12 mouse cellular contexts compared by ENCODE assay signal in the genomic region with DNA sequence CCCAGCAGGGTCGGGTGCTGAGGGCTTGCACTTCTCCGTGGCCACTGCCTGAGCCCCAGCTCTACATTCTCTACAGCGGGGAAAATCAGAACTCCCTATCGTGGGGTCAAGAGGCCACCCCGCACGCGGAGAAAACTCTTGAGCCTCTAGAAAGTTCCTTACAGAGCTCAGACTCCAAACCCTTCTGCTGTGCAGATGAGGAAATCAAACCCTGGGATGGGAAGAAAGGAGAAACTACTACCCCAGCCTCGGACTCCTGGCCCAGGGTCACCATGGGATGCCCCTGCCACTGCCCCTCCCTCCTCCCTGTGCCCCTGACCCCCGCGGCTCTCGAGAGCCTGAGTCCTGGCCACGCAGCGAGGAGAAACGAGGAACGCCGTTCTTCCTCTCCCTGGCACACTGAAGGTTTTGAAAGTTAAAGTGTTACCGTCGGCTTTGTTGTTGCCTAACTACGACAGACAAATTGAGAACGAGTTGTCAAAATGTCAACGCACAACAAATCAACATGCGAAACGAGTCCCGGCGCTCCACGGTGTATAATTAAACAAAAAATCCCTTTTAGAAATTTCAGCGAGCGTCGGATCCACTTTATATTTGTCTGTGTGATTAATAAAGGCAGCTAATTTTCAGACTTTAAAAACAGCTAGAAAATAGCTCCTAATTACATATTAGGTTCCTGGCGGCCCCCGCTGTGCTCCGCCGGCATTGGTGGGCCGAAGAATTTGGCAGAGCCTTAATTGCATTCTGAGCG. TPM values are rescaled to one million over a fixed set of nuclear protein-coding genes. Genes with fewer than 3 reads are reported as not detected.
A peak's percentile ranks its signal among the peaks of the same experiment; 100 is the strongest.
DNase-seq lines count a peak whose midpoint lies in the region; ATAC-seq and TF ChIP-seq lines count a peak whose summit lies in the region.
"Had no signal": no experiment of that assay in that cellular context is flagged by ENCODE, and none has a peak within 500 bp of the region (broad histone marks: within the 10 kb centered on the region; RNA-seq: fewer than 3 reads in every experiment).

No protein-coding gene starts in this region.

- no peak for TF ChIP-seq CTCF in kidney, adult 2 months (conservative IDR thresholded peaks at IDR 0.05; ENCODE audit: insufficient read depth, insufficient read length, low read depth, low read length)
- TF ChIP-seq CTCF in brain, embryonic 14.5 days (IDR thresholded peaks at IDR 0.05; ENCODE audit: borderline replicate concordance, extremely low read depth, insufficient read depth, insufficient read length), result no peak
- TF ChIP-seq CTCF in forebrain, postnatal 0 days (IDR thresholded peaks at IDR 0.05; ENCODE audit: low read depth), result no peak

- H3K27ac ChIP-seq in kidney, adult 2 months (ENCODE audit: insufficient read depth, low read depth, low read length), result no peak overlapping the region
- H3K27ac ChIP-seq in forebrain, postnatal 0 days (ENCODE audit: low read depth, low read length), result peak overlapping the region; percentile 69; the same call in 1 of the 2 replicates
- H3K27ac ChIP-seq in limb, embryonic 13.5 days, result no peak overlapping the region
- H3K27ac ChIP-seq: embryonic facial prominence, embryonic 12.5 days; heart, embryonic 15.5 days; liver, embryonic 12.5 days had no signal

- H3K9ac ChIP-seq in forebrain, postnatal 0 days, result no peak overlapping the region
- no peak overlapping the region; the same call in 1 of the 2 replicates for H3K9ac ChIP-seq in limb, embryonic 13.5 days
- H3K9ac ChIP-seq: embryonic facial prominence, embryonic 12.5 days; heart, embryonic 15.5 days; liver, embryonic 12.5 days had no signal

- H3K4me1 ChIP-seq in kidney, adult 2 months (ENCODE audit: control insufficient read depth, insufficient read depth, low read length), result no peaks in the 10 kb centered on the region
- H3K4me1 ChIP-seq in forebrain, postnatal 0 days (ENCODE audit: insufficient read depth), result peaks cover 9% of the 10 kb centered on the region
- peaks cover 14% of the 10 kb centered on the region for H3K4me1 ChIP-seq in limb, embryonic 13.5 days
- H3K4me1 ChIP-seq: heart, embryonic 15.5 days; liver, embryonic 12.5 days had no signal

- DNase-seq in kidney, adult 2 months, result peak; percentile 60
- DNase-seq in kidney, postnatal 10 days, result no peak
- peak; percentile 90 for DNase-seq in brain, embryonic 14.5 days (ENCODE audit: low read depth)
- DNase-seq in forebrain, postnatal 0 days, result peak; percentile 83
- no peak for DNase-seq in gastrocnemius, adult 8-10 months (ENCODE audit: low spot score in 2 of 2)
- no peak for DNase-seq in cerebellum, postnatal 25 days
- DNase-seq: adrenal gland, adult 8-10 months had no signal

- WGBS in kidney, adult 2 months, result 31% methylated on average over 35 of the region's 35 CpGs
- 18% methylated on average over 35 of the region's 35 CpGs for WGBS in forebrain, postnatal 0 days
- WGBS in limb, embryonic 13.5 days, result 21% methylated on average over 35 of the region's 35 CpGs

- no peak for TF ChIP-seq POLR2A in kidney, adult 2 months (IDR thresholded peaks at IDR 0.05; ENCODE audit: low read depth, low read length)
- TF ChIP-seq POLR2A in brain, embryonic 14.5 days (IDR thresholded peaks at IDR 0.05; ENCODE audit: borderline replicate concordance, extremely low read depth, insufficient read depth, insufficient read length, poor library complexity, severe bottlenecking), result no peak

- no peaks in the 10 kb centered on the region for H3K27me3 ChIP-seq in kidney, adult 2 months (replicated peaks; ENCODE audit: control insufficient read depth, insufficient read depth, low read length)
- peaks cover 7% of the 10 kb centered on the region for H3K27me3 ChIP-seq in forebrain, postnatal 0 days (ENCODE audit: insufficient read depth, low read length)
- peaks cover 28% of the 10 kb centered on the region for H3K27me3 ChIP-seq in limb, embryonic 13.5 days
- H3K27me3 ChIP-seq: embryonic facial prominence, embryonic 12.5 days had no signal

- no peaks in the 10 kb centered on the region for H3K9me3 ChIP-seq in forebrain, postnatal 0 days (ENCODE audit: low read length)
- H3K9me3 ChIP-seq in limb, embryonic 13.5 days, result peaks cover 9% of the 10 kb centered on the region
- H3K9me3 ChIP-seq: heart, embryonic 15.5 days; liver, embryonic 12.5 days had no signal

- no peak overlapping the region for H3K4me3 ChIP-seq in kidney, adult 2 months (ENCODE audit: insufficient read depth, low read depth, low read length)
- no peak overlapping the region for H3K4me3 ChIP-seq in forebrain, postnatal 0 days (ENCODE audit: low read depth, low read length)
- no peak overlapping the region for H3K4me3 ChIP-seq in limb, embryonic 13.5 days
- H3K4me3 ChIP-seq: embryonic facial prominence, embryonic 12.5 days; heart, embryonic 15.5 days; liver, embryonic 12.5 days had no signal

- H3K36me3 ChIP-seq in kidney, adult 2 months (ENCODE audit: control insufficient read depth, insufficient read depth, low read length), result no peaks in the 10 kb centered on the region
- no peaks in the 10 kb centered on the region for H3K36me3 ChIP-seq in forebrain, postnatal 0 days (ENCODE audit: insufficient read depth)
- no peaks in the 10 kb centered on the region for H3K36me3 ChIP-seq in limb, embryonic 13.5 days
- H3K36me3 ChIP-seq: embryonic facial prominence, embryonic 12.5 days; heart, embryonic 15.5 days; liver, embryonic 12.5 days had no signal

- peak overlapping the region; percentile 40 for H3K4me2 ChIP-seq in forebrain, postnatal 0 days (ENCODE audit: low read depth)
- peak overlapping the region; percentile 15 for H3K4me2 ChIP-seq in limb, embryonic 13.5 days (replicated peaks)
- H3K4me2 ChIP-seq: embryonic facial prominence, embryonic 12.5 days; heart, embryonic 15.5 days; liver, embryonic 12.5 days had no signal

- peak; percentile 61; the same call in 1 of the 2 replicates for ATAC-seq in forebrain, postnatal 0 days
- no peak for ATAC-seq in limb, embryonic 13.5 days (ENCODE audit: low FRiP score, low read depth)
- ATAC-seq in CD4-positive, CD25-positive, alpha-beta regulatory T cell, adult 4 months, result no peak
- ATAC-seq: liver, embryonic 12.5 days had no signal

RNA-seq across cellular contexts. Expression of gene Mvk, which starts 30.8 kb away (rescaled TPM):
- polyA plus RNA-seq in kidney, adult 2 months (2012; rRNA removed), result 25.2 and 27.0 TPM in 2 replicates
- polyA plus RNA-seq in brain, embryonic 14.5 days (2012; rRNA removed), result 63.8 and 67.6 TPM in 2 replicates
- 99.3 and 112 TPM in 2 replicates for total RNA-seq in forebrain, postnatal 0 days (2014; rRNA removed)
- 59.0 and 65.7 TPM in 2 replicates for polyA plus RNA-seq in forebrain, postnatal 0 days (2015; fragmentation: Nextera tagmentation; extraction: Ambion mirVana)
- polyA plus RNA-seq in limb, embryonic 13.5 days (2015; fragmentation: Nextera tagmentation; extraction: Ambion mirVana), result 39.0 and 41.6 TPM in 2 replicates
- total RNA-seq in gastrocnemius, adult 8-10 months (2022), result 10 to 100 TPM in 3 of 4 experiments, 1 to 10 TPM in 1; 9.9 to 11.0 (median 10.4) TPM
- polyA plus RNA-seq in CD4-positive, CD25-positive, alpha-beta regulatory T cell, adult 4 months (2017; shearing (Covaris generic)), result 10 to 100 TPM; 11.2 to 17.5 TPM

RNA-seq across cellular contexts. Expression of gene Mmab, which starts 31.1 kb away (rescaled TPM):
- polyA plus RNA-seq in kidney, adult 2 months (2012; rRNA removed), result 16.9 and 18.7 TPM in 2 replicates
- polyA plus RNA-seq in brain, embryonic 14.5 days (2012; rRNA removed), result 26.2 and 28.3 TPM in 2 replicates
- 26.2 and 26.8 TPM in 2 replicates for total RNA-seq in forebrain, postnatal 0 days (2014; rRNA removed)
- polyA plus RNA-seq in forebrain, postnatal 0 days (2015; fragmentation: Nextera tagmentation; extraction: Ambion mirVana), result 22.7 and 28.6 TPM in 2 replicates
- 34.3 and 34.9 TPM in 2 replicates for polyA plus RNA-seq in limb, embryonic 13.5 days (2015; fragmentation: Nextera tagmentation; extraction: Ambion mirVana)
- 10 to 100 TPM; 18.3 to 21.1 (median 19.5) TPM for total RNA-seq in gastrocnemius, adult 8-10 months (2022)
- 1 to 10 TPM; 5.0 to 7.4 TPM for polyA plus RNA-seq in CD4-positive, CD25-positive, alpha-beta regulatory T cell, adult 4 months (2017; shearing (Covaris generic))

Comparison
In these comparisons a context has a peak if more than half of its experiments do, and no peak if none do; other contexts are left out.
1. DNase-seq: peak in kidney, adult 2 months (single experiment), brain, embryonic 14.5 days (single experiment) and forebrain, postnatal 0 days (single experiment); none in kidney, postnatal 10 days (single experiment), gastrocnemius, adult 8-10 months (0 of 2) and cerebellum, postnatal 25 days (0 of 2).